Mouse (Mus musculus) layer of hippocampus, postnatal 10 days (tissue): ENCODE results near the gene Rasal1. TPM values are rescaled to one million over a fixed set of nuclear protein-coding genes. Genes with fewer than 3 reads are reported as not detected.

ENCODE experiments used
- DNase-seq, 2 experiments: peaks; one replicate each; pipeline ENCODE4 v3.0.0; 2021; ENCODE audit warnings: low spot score in 2 of 2
- total RNA-seq, 2 experiments: library from RNA; stranded (reverse); gene quantifications; 2 replicates each; pipeline ENCODE4 v1.2.3; 2021

Gene Rasal1
- total RNA-seq, 2 experiments from 2014 or later = 77.2 to 112 TPM

GRCm38 (mm10) chr5:120621078-120621765 lies 27.4 kb upstream of the Rasal1 start:
- DNase-seq = no peak

GRCm38 (mm10) chr5:120621846-120622197 lies 26.8 kb upstream of the Rasal1 start:
- peak; percentile 61 to 62 for DNase-seq

- DNase-seq = no peak
Measured at GRCm38 (mm10) chr5:120622198-120622851, 26.3 kb upstream of the Rasal1 start.

GRCm38 (mm10) chr5:120624427-120624826 lies 24.2 kb upstream of the Rasal1 start:
- peak in 1 of 2 experiments; percentile 65 for DNase-seq

GRCm38 (mm10) chr5:120626399-120626798 lies 22.2 kb upstream of the Rasal1 start:
- no peak for DNase-seq

GRCm38 (mm10) chr5:120627515-120628300 lies 20.9 kb upstream of the Rasal1 start:
- no peak for DNase-seq

- no peak for DNase-seq
Measured at GRCm38 (mm10) chr5:120628624-120629023, 20.0 kb upstream of the Rasal1 start.

GRCm38 (mm10) chr5:120631128-120631527 lies 17.5 kb upstream of the Rasal1 start:
- no peak for DNase-seq

GRCm38 (mm10) chr5:120631892-120632291 lies 16.7 kb upstream of the Rasal1 start:
- DNase-seq = no peak

GRCm38 (mm10) chr5:120634131-120634530 lies 14.5 kb upstream of the Rasal1 start, which contains the start of gene Cfap73:
Cfap73 (minus strand) TSS chr5:120634235.
- no peak for DNase-seq

- no peak for DNase-seq
Measured at GRCm38 (mm10) chr5:120634860-120635259, 13.8 kb upstream of the Rasal1 start.

- DNase-seq = no peak
Measured at GRCm38 (mm10) chr5:120635633-120636032, 13.0 kb upstream of the Rasal1 start.

- DNase-seq = no peak
Measured at GRCm38 (mm10) chr5:120640094-120640493, 8.5 kb upstream of the Rasal1 start.

GRCm38 (mm10) chr5:120643365-120644085 lies 5.1 kb upstream of the Rasal1 start:
- DNase-seq = peak in 1 of 2 experiments; percentile 46

- DNase-seq = no peak
Measured at GRCm38 (mm10) chr5:120644227-120644626, 4.4 kb upstream of the Rasal1 start.

GRCm38 (mm10) chr5:120645851-120646250 lies 2.8 kb upstream of the Rasal1 start:
- peak in 1 of 2 experiments; percentile 41 for DNase-seq

GRCm38 (mm10) chr5:120647361-120647760 lies 1.3 kb upstream of the Rasal1 start:
- no peak for DNase-seq

GRCm38 (mm10) chr5:120647814-120648491 lies 659 bp upstream of the Rasal1 start:
- peak in 1 of 2 experiments; percentile 23 for DNase-seq

GRCm38 (mm10) chr5:120649374-120649933 lies 842 bp downstream of the Rasal1 start:
- peak; percentile 62 to 64 for DNase-seq

GRCm38 (mm10) chr5:120649938-120650337 lies 1.3 kb downstream of the Rasal1 start:
- peak in 1 of 2 experiments; percentile 30 for DNase-seq
